In the genomic region with DNA sequence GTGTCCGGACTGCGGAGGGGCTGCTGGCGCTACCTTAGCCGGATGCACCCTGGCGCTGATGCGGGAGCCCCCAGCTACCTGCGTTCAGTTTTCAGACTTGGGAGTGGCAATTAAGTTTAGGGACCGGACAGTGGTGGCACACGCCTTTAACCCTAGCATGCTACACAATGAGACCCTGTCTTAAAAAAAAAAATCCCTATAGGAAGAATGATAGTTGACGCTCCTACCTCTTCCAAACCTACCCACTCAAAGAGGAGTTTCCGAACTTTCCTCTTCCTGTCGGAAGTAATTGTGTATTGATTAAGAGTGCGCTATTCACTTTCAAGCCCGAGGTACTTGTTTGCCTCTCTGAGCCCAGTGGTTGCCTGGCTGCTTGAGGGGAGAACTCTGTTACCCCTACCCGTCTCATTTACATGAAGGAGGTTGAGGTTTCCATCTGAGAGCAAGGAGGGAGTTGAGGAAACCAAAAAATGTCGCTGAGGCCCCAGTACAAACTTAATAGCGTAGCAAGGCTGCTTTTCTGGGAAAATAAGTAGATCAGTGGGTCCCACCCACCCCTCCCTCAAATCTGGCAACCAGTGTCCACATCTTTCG, we compare ENCODE assay signal across 9 mouse cellular contexts. TPM values are rescaled to one million over a fixed set of nuclear protein-coding genes. Genes with fewer than 3 reads are reported as not detected.
A peak's percentile ranks its signal among the peaks of the same experiment; 100 is the strongest.
DNase-seq lines count a peak whose midpoint lies in the region; ATAC-seq and TF ChIP-seq lines count a peak whose summit lies in the region.
"Had no signal": no experiment of that assay in that cellular context is flagged by ENCODE, and none has a peak within 500 bp of the region (broad histone marks: within the 10 kb centered on the region; RNA-seq: fewer than 3 reads in every experiment).

No protein-coding gene starts in this region.

- H3K27ac ChIP-seq in heart, adult 2 months, result peak overlapping the region; percentile 92
- H3K27ac ChIP-seq in ES-E14 (ENCODE audit: insufficient read depth, low read depth, low read length, poor library complexity, severe bottlenecking) (no peak overlapping the region), macrophage (peak overlapping the region; percentile 42)
- peak overlapping the region; percentile 70 for H3K27ac ChIP-seq in heart, embryonic 16.5 days (ENCODE audit: low read length)

- no peak for TF ChIP-seq POLR2A in heart, adult 2 months (IDR thresholded peaks at IDR 0.05; ENCODE audit: insufficient read depth, low read depth, low read length)

- intact Hi-C loops in heart, adult 2 months (cut with DNase I), result loop anchor here (2.0 kb wide), 1 partner anchor 60 kb away; no protein-coding TSS in a partner anchor

- H3K4me3 ChIP-seq in heart, adult 2 months, result peak overlapping the region; percentile 97
- H3K4me3 ChIP-seq in ES-E14 (ENCODE audit: insufficient read depth in 1 of 2, low read depth in 1 of 2, low read length in 2 of 2, poor library complexity in 1 of 2, severe bottlenecking in 1 of 2) (peak overlapping the region; percentile 81 to 94), macrophage (ENCODE audit: inconsistent target) (peak overlapping the region; percentile 85)
- peak overlapping the region; percentile 68 for H3K4me3 ChIP-seq in heart, embryonic 16.5 days (ENCODE audit: low read length)

- WGBS in heart, adult 2 months, result 15% methylated on average over 18 of the region's 18 CpGs
- WGBS in heart, embryonic 16.5 days, result 7% methylated on average over 18 of the region's 18 CpGs
- 16% methylated on average over 18 of the region's 18 CpGs for WGBS in macrophage (ENCODE audit: missing documents)

- no peak for ATAC-seq in heart, embryonic 16.5 days (replicated peaks; ENCODE audit: extremely low read depth, insufficient read depth, low FRiP score)

- TF ChIP-seq CTCF in heart, adult 2 months (IDR thresholded peaks at IDR 0.05), result no peak

- in situ Hi-C loops in ES-E14 (cut with MboI; ENCODE audit: low sequenced_read_pairs in 2 of 2, unreplicated experiment in 2 of 2), result no loop called here

- TF ChIP-seq EP300 in heart, adult 2 months (IDR thresholded peaks at IDR 0.05; ENCODE audit: insufficient read depth, low read depth, low read length), result no peak

- DNase-seq in heart, adult 2 months, result no peak
- DNase-seq in heart, adult 8-10 months (ENCODE audit: low spot score), result no peak
- DNase-seq in ES-E14 (ENCODE audit: low read depth, low spot score), result no peak
- no peak for DNase-seq in adrenal gland, postnatal 25 days
- no peak for DNase-seq in layer of hippocampus, postnatal 36 days
- DNase-seq in adrenal gland, postnatal 10 days, result no peak

- H3K27me3 ChIP-seq in heart, adult 2 months (ENCODE audit: control insufficient read depth, insufficient read depth, low read length), result no peaks in the 10 kb centered on the region
- no peaks in the 10 kb centered on the region for H3K27me3 ChIP-seq in heart, embryonic 16.5 days (ENCODE audit: control insufficient read depth, insufficient read depth, low read length)

- no peaks in the 10 kb centered on the region for H3K9me3 ChIP-seq in ES-E14 (ENCODE audit: control insufficient read depth, insufficient read depth, low read depth, low read length)
- H3K9me3 ChIP-seq in heart, embryonic 16.5 days (replicated peaks; ENCODE audit: control insufficient read depth, low read length), result no peaks in the 10 kb centered on the region

- H3K9ac ChIP-seq in heart, adult 2 months (ENCODE audit: low read depth, low read length), result peak overlapping the region; percentile 91
- peak overlapping the region; percentile 73 for H3K9ac ChIP-seq in ES-E14 (ENCODE audit: insufficient read depth, low read depth, low read length, poor library complexity, severe bottlenecking)
- H3K9ac ChIP-seq in heart, embryonic 16.5 days (ENCODE audit: low read length), result peak overlapping the region; percentile 81

- H3K4me1 ChIP-seq in heart, adult 2 months (ENCODE audit: control insufficient read depth, insufficient read depth, low read length), result peaks cover 6% of the 10 kb centered on the region
- H3K4me1 ChIP-seq in ES-E14 (ENCODE audit: control insufficient read depth in 2 of 2, insufficient read depth in 2 of 2, low read length in 2 of 2, poor library complexity in 1 of 2), result peaks cover 6 to 8% of the 10 kb centered on the region in 2 experiments
- peaks cover 31% of the 10 kb centered on the region for H3K4me1 ChIP-seq in heart, embryonic 16.5 days (ENCODE audit: control insufficient read depth, insufficient read depth, low read length)

- H3K36me3 ChIP-seq in heart, adult 2 months (ENCODE audit: control insufficient read depth, insufficient read depth, low read length), result no peaks in the 10 kb centered on the region
- no peaks in the 10 kb centered on the region for H3K36me3 ChIP-seq in ES-E14 (ENCODE audit: control insufficient read depth, insufficient read depth, low read length, poor library complexity, severe bottlenecking)
- no peaks in the 10 kb centered on the region for H3K36me3 ChIP-seq in heart, embryonic 16.5 days (ENCODE audit: control insufficient read depth, insufficient read depth)
- H3K36me3 ChIP-seq in macrophage (ENCODE audit: inconsistent target), result no peaks in the 10 kb centered on the region

- H3K4me2 ChIP-seq in heart, embryonic 16.5 days (ENCODE audit: low read depth, low read length), result peak overlapping the region; percentile 85

- H3K79me2 ChIP-seq in heart, adult 2 months (replicated peaks; ENCODE audit: control insufficient read depth, insufficient read depth, low read length), result no peaks in the 10 kb centered on the region
- H3K79me2 ChIP-seq in macrophage (ENCODE audit: inconsistent target), result peaks cover 56% of the 10 kb centered on the region

TF ChIP-seq in ES-E14, 5 proteins besides CTCF, POLR2A, EP300 and RAD21:
- TF ChIP-seq ZC3H11A (IDR thresholded peaks at IDR 0.05; ENCODE audit: borderline replicate concordance, low read depth, low read length), result no peak
- TF ChIP-seq CHD2 (IDR thresholded peaks at IDR 0.05; ENCODE audit: low read depth, low read length), result no peak
- no peak for TF ChIP-seq HCFC1 (IDR thresholded peaks at IDR 0.05; ENCODE audit: borderline replicate concordance, insufficient read depth, low read length)
- TF ChIP-seq MAFK (IDR thresholded peaks at IDR 0.05; ENCODE audit: insufficient read depth, low read depth, low read length), result no peak
- TF ChIP-seq ZNF384 (IDR thresholded peaks at IDR 0.05; ENCODE audit: low read depth, low read length), result no peak

RNA-seq across cellular contexts. Expression of a gene that starts 1.1 kb away (rescaled TPM):
- total RNA-seq in heart, adult 2 months (2021), result 10 to 100 TPM; 83.2 to 95.3 TPM
- polyA plus RNA-seq in heart, adult 2 months (2012; rRNA removed), result 95.7 and 123 TPM in 2 replicates
- 100 to 1,000 TPM in 1 of 4 experiments, 10 to 100 TPM in 3; 87.6 to 103 (median 91.3) TPM for total RNA-seq in heart, adult 8-10 months (2022)
- 60.6 and 101 TPM in 2 replicates for total RNA-seq in ES-E14 (2012; rRNA removed)
- 29.4 and 50.3 TPM in 2 replicates for polyA plus RNA-seq in heart, embryonic 16.5 days (2015; fragmentation: Nextera tagmentation; extraction: Ambion mirVana)
- total RNA-seq in macrophage (2018; cell fraction: chromatin; rRNA removed), result 100 to 1,000 TPM in 1 of 26 experiments, 10 to 100 TPM in 22, 1 to 10 TPM in 3; 7.6 to 100 (median 36.7) TPM
- total RNA-seq in macrophage (2018; cell fraction: cytosol; rRNA removed), result 100 to 1,000 TPM in 13 of 26 experiments, 10 to 100 TPM in 13; 54.3 to 204 (median 110) TPM
- total RNA-seq in macrophage (2018; cell fraction: nucleus; rRNA removed), result 100 to 1,000 TPM in 16 of 26 experiments, 10 to 100 TPM in 10; 61.1 to 188 (median 117) TPM
- polyA plus RNA-seq in macrophage (2018), result 142 to 189 TPM (median 162 TPM) in 3 replicates
- 159 and 212 TPM in 2 replicates for total RNA-seq in adrenal gland, postnatal 25 days (2021)
- 10 to 100 TPM; 40.7 to 42.7 TPM for total RNA-seq in layer of hippocampus, postnatal 36 days (2021)
- total RNA-seq in adrenal gland, postnatal 10 days (2021), result 100 to 1,000 TPM; 106 to 114 TPM

RNA-seq across cellular contexts. Expression of a gene that starts 36.8 kb away (rescaled TPM):
- not detected for total RNA-seq in heart, adult 2 months (2021)
- polyA plus RNA-seq in heart, adult 2 months (2012; rRNA removed), result 0.15 and 0.33 TPM in 2 replicates
- under 1 TPM in 2 of 4 experiments, not detected in 2; 0.09 to 0.14 TPM for total RNA-seq in heart, adult 8-10 months (2022)
- 0.05 and 0.22 TPM in 2 replicates for total RNA-seq in ES-E14 (2012; rRNA removed)
- 0.16 and 1.5 TPM in 2 replicates for polyA plus RNA-seq in heart, embryonic 16.5 days (2015; fragmentation: Nextera tagmentation; extraction: Ambion mirVana)
- not detected for total RNA-seq in macrophage (2018; cell fraction: chromatin; rRNA removed)
- total RNA-seq in macrophage (2018; cell fraction: cytosol; rRNA removed), result under 1 TPM in 3 of 26 experiments, not detected in 23; 0.04 to 0.07 (median 0.05) TPM
- total RNA-seq in macrophage (2018; cell fraction: nucleus; rRNA removed), result under 1 TPM in 1 of 26 experiments, not detected in 25; 0.20 TPM
- 0.04 TPM in 1 of 3 replicates, not detected in the others for polyA plus RNA-seq in macrophage (2018)
- not detected in 2 replicates for total RNA-seq in adrenal gland, postnatal 25 days (2021)
- total RNA-seq in layer of hippocampus, postnatal 36 days (2021), result not detected
- under 1 TPM; 0.09 to 0.18 TPM for total RNA-seq in adrenal gland, postnatal 10 days (2021)
- total RNA-seq: heart, adult 18-20 months had no signal
